Mouse (Mus musculus): ENCODE results near the gene Tanc2.

Gene Tanc2

DNA sequence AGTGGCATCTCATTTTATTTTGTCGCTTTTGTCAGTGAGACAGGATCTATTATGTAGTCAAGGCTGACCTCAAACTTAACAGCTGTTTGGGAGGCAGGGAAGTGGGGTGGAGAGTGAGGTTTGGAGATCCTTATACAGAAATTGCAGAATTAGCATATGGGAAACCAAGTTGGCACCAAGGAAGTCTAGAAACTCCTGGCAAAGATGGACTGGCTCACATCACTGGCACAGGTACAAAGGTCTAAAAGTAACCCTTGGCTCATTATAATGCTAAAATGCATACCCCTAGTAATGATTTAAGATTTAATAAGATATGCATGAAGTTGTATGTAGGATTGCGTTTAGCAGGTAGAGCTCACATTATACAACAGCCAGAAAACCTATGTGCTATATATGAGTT is 58.2 kb downstream of the Tanc2 start:
- no peak for DNase-seq (ENCODE audit: low spot score)

DNA sequence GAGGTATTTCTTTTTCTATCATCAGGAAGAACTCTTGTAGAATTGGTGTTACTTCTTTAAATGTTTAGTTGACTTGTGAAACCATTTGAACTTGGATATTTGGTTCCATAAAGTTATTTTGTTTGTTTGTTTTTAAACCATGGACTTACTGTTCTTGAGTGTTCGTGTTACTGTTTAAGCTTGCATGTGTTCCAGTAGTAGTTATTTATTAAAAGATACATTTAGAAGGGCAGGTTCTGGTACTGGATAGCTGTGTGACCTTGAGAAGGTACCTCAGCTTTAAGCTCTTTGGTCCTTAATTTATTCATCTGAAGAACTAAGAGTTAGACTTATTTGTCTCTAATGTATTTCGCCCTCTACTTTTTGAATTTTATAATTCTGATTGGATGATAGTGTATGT is 64.8 kb downstream of the Tanc2 start:
- no peak for DNase-seq (ENCODE audit: low spot score)

DNA sequence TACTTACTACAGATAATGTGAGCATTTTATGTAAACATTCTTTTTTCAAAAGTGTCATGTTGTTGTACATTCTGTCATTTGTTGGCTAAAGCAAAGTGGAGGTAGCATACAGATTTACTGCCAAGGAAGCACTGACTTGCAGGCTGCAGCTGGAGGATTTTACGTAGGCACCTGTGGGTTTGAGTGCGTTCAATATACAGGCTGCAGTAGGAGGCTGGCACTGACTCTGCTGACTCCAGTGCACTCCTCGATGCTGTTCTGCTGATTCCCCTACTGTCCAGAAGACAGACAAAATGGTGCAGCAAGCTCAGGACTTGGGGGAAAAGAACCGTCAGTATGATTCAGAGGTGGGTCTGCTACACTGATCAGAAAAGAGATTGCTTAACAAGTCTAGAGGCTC is 65.5 kb downstream of the Tanc2 start:
- no peak for DNase-seq (ENCODE audit: low spot score)

DNA sequence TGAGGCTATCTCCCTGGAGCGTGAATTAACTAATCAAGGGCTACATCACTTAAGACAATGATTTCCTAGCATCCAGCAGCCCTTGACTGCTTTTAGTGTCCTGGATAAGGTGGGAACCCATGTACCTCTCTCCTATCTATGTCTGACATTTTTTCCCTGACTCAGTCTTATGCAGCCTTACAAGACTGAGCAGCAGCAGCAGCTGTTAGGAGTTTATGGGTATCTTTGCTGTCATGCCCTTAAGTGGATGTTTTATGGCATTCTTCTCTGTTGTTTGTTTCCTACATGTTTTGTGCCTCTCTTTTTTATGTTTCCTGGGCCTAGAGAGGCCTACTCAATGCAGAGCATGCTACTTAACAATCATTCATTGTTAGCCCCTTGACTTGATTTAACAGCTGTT is 78.1 kb downstream of the Tanc2 start:
- no peak for DNase-seq (ENCODE audit: low spot score)

DNA sequence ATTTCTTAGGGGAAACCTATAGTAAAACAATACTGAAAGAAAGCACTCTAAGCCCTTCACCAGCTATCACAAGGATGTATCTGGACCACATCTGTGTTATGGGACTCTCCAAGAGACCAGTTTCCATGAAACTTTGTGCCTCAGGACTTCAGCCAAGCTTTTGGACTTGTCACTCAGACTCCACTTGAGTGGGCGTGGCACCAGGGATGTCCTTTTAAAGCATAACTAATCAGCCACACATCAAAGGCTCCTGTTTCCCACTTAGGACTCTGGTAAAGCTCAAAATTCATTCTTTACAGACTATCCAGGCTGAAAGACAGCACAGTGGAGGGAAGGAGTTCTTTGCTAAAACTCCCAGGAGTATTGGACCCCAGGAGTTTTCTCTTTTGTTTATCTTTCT is 89.2 kb downstream of the Tanc2 start:
- no peak for DNase-seq (ENCODE audit: low spot score)

DNA sequence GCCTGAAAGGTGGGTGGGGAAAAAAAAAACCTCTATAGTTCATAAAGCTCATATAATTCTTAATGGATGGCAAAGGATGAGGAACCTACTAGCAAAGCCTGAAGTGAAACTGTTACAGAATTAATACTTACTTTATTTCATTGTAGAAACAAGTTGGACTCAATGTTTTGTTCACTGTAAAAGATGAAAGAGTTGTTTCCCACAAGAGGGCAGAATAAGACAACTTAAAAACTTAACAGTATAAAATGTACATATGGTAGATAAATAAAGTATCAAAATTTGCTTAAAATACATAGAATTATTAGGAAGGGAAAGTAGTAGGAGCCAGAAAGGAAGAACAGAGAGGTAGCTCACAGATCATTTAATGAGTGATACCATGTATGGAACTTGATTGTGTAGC is 95.0 kb downstream of the Tanc2 start:
- no peak for DNase-seq (ENCODE audit: low spot score)

DNA sequence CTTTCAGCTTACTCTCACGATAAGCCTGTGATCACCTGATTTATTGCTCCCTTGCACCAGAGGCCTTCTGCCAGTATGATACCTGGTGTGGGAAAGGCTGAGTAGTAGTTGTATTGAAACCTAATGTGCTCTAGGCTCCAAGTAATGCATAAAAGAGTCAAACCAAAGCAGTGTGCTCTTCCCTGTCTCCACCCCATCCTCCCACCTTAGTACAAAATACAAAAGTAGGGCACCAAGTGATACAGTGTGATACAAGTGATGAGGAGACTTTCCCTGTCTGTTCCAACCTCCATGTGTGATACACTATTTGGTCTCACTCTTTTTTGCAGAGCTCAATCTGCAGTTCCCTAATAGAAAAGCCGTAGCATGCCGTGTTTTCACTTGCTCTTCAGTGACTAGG is 110.7 kb downstream of the Tanc2 start:
- no peak for DNase-seq (ENCODE audit: low spot score)

DNA sequence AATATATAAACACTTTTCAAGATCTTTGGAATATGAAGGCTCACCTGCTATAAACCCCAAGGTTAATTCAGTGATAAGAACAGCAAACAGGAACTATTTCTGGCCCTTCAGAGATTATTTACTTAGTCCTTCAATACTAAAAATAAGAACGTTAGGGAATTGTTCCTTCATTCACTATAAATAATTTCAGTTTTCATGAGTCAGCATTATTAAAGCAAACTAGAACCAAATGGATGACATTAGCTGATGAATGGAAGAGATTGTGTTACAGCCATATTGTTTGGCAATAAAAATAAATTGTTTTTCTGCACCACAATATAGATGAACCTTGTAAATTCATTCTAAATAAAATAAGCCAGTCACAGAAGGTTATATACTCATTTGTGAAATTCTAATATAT is 129.9 kb downstream of the Tanc2 start:
- DNase-seq (ENCODE audit: low spot score), result no peak

DNA sequence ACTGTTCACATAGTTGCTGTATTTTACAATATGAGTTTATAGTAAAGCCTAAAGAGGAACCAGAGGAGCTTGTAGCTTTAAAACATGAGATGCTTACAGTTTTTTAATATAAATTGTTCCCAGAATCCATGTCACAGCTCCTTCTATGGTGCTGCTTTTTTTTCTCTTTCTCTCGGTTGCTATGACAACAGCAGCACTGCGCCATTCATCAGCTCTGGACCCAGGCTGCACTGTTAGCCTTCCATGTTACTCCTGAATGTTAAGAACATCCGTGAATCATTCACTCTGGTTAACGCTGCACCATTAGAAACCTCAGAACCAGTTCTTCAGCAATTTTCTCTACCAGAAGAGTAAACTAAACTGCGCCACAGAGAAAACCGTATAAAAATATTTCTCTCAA is 141.8 kb downstream of the Tanc2 start:
- DNase-seq (ENCODE audit: low spot score), result no peak

DNA sequence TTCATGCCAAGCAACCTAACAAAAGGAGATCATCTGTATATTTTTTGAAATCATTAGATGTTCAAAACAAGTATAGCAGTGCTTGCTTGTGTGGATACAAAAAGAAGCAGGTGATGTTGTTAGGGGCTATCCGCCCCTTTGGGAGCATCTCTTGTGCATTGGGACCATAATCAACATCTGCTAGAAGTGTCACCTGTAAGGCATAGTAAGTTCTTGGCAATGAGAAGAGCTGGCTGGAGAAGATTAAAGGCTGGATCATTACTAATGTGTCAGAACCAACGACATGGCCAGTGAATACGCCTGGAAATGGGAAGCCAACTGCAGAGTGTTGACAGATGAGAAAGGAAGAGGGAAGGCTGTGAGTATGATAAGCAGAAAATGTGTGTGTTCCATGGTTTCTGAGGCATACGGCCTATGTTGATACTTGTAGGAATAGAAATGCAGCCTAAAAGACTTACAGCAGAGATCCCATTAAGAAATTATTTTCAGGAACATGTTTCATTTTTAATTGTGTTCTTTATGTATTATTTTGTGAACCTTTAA is 142.3 kb downstream of the Tanc2 start:
- no peak for DNase-seq (ENCODE audit: low spot score)

DNA sequence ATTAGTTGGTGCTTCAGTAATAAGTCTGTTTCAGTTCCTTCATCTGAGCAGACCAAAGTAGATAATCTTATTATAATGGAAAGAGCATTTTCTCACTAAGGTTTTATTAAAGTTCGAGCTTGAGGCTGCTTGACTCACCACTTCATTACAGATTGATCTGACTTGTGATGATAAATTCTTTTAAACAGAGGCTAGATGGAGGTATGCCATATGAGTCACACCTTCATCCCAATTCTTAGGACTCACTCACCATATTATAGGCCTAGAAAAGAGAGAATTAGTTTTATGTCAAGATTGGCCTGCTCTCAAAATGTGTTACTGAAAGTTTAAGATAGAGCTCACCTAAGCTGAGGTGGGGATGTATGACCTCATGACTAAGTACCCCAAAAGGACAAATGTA is 153.4 kb downstream of the Tanc2 start:
- no peak for DNase-seq (ENCODE audit: low spot score)

DNA sequence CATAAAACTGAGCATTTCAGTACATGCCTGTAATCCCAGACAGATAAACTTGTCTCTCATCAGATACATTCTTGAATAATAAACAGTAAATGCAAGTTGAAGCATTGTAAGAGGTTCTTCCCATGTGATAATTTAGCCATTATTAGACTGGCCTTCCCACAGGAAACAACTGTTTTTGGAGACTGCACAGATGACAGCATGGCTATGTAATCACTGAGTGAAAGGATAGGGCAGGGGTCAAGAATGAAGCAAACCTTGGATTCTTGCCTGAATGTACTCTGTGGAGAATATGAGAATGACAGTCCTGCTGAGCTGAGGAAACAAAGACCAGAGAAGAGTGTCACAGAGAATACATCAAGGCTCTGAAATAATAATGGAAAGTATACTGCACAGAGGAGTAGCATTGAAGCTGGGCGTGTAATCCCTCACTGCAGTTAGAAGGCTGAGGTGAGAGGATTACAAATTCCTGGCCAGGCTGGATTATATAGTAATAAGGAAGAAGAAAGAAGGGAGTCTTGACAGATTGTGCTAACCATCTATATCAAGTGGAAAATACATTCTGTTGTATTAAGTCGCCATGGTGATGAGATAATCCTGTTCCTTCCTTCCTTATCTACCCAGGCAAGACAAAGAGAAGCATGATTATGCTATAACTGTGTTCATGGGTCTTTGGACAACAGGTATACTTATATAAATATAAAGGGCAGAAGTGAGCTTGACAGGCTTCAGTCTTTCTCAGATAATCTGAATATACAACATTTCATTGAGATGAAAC is 159.7 kb downstream of the Tanc2 start:
- no peak for DNase-seq (ENCODE audit: low spot score)

DNA sequence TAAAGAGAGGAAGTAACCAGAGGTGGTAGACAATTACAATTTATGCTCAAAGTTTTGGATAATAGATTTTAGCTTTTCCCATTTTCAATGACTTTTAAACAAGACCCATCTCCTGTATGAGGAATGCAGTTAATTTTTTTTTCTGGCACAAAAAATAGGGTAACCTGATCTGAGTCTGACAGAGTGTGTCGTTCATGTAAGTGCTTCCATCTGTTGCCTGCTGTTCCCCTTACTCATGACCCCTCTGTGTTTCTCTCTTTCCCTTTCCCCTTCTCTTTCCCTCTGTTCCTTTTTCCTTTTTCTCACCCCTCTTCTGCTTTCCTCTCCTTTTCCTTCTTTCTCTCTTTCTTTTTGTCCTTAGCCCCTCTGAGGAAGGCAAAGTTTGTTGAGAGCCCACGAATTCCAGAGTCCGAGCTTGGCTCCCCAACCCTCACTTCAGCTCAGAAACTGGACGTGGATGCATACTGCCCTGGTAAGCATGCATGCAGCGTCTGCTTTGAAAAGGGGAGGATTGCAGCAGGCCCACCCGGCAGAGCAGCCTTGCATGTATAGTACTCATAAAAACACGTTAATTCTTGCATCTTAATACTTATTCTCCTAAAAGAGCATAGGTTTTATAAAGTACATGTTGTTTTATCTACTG is 168.9 kb downstream of the Tanc2 start:
- no peak for DNase-seq (ENCODE audit: low spot score)

DNA sequence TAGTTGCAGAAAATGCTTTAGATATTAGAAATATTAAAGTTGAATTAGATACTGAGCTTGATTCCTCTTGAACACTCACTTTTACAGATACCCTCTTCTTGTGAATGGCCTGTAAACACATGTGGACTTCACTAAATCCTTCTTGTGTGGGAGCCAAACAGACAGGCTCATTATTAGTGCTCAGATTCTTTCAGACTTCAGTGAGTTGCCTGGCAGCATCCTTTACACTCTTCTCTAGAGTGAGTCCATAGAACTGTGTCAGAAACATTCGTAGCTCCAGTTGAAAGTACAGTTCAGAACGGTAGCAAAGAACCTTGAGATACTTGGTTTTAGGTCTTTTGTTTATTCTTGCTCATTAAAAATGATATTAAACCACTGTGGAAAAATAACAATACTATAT is 169.6 kb downstream of the Tanc2 start:
- no peak for DNase-seq (ENCODE audit: low spot score)

DNA sequence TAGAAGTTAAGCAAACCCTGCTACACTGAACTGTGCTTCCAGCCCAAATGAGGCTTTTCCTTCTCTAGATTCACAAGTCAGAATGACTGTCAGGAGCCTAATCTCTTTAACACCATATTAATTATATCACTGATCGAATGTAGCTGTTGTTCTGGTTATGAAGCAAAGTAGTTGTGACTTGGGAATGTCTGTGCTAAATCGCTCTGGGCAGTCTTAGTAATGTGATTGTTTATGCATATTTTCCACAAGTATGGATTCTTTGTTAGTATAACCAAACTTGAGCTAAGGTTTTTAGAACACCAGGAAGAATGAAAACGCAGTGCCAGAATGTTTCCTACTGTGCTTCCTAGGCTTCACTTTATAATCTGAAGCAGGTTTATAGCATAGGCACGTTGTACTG is 170.6 kb downstream of the Tanc2 start:
- no peak for DNase-seq (ENCODE audit: low spot score)

DNA sequence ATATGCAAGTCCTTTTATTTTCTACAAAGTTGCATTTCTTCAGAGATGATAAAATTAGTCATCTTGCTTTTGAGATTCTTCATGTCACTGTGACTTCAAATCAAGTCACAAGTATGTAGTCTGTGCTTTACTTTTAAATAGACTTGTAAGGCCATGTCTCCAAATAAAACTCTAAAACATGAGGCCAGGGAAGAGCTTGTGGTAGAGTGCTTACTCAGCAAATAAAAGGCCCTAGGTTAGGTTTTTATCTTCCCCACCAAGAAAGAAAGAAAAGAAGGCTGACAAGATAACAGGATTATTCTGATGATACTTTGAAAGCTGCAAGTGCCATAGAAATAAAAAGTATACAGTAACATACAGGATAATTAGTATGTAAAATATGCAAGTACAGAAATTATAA is 188.0 kb downstream of the Tanc2 start:
- DNase-seq (ENCODE audit: low spot score), result no peak

DNA sequence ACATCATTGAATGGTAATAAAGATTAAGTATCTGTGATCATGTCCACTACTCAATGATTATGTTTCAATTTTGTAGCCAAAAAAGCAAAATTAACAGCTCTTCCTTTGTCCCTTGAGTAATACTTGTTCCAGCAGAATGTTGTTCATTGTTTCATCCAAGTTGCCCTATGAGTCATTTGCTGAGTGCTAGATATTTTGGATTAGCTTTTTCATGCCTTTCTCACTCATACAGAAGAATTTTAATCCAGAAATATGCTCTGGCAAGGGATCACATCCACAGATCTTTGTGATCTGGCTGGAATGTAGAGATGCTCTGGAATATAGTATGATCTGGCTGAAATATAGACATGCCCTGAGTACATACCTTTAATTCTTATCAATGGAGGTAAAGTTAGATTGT is 202.7 kb downstream of the Tanc2 start:
- no peak for DNase-seq (ENCODE audit: low spot score)

DNA sequence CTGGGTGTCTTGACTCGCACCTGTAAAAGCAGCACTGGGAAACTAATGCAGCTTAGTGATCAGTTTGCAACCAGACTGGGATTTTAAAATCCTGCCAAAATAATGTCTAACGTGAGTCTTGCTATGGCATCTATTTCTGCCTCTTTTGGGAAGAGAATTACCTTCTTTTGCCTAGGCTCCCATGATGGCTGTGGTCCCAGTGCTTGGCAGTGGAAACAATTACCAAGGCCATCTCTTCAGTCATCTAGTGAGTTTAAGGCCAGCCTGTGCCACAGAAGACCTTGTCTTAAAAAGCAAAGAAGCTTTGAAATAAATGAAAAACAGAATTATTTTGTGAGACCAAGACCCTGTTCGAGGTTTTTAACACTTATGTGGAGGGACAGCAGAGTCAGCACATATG is 213.9 kb downstream of the Tanc2 start:
- DNase-seq (ENCODE audit: low spot score), result no peak

DNA sequence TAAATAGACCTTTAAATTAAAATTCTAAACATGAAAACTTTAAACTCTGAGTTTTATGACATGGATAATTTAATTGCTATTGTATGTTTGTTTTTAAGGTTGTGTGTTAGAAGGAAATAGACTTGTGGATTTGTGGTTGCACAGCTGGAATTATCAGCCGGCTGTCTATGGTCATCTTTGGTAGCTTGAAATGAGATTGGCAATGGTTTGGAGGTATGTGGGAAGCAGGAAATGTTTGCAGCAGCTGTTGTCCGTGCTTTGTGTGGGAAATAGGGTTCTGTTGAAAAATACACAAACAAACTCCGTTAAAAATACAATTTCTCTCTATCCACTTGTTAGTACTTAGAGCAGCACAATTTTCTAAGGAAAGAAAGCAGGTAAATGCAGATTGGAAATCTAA is 215.0 kb downstream of the Tanc2 start:
- DNase-seq (ENCODE audit: low spot score), result no peak

DNA sequence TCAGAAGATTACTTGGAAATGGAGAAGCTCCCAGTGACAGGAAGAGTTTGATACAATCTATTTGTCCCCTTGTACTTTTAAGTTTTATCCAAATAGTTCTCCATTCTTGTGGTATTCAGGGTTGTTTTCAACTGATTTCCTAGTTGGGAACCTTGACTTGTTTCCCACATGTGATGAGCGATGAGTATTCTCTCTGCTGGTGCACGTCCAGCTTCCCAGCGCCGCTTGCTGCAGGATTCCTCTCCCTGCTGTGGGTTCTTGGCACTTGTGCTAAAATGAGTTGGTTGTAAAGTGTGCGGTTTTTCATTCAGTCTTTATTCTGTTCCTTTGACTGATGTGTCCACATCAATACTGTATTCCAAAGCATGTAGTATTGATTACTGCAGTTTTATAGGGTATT is 217.3 kb downstream of the Tanc2 start:
- DNase-seq (ENCODE audit: low spot score), result no peak

DNA sequence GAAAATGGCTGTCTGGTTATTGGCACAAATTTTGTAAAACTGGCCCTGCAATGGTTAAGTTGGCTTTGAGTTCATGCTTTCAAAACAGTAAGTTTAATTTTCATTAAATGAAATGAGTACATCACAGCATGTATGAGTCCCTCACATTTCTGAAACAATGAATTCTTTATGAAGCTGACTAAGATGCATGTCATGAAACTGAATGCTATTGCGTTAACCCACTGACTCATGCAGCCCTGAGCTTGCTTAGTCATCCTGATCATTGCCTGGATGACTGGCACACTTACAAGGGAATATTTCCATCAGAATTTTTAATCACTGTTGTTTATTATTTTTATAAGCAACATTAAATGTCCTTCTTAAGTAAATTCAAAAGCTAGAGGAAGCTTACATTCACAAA is 233.5 kb downstream of the Tanc2 start:
- DNase-seq (ENCODE audit: low spot score), result no peak

DNA sequence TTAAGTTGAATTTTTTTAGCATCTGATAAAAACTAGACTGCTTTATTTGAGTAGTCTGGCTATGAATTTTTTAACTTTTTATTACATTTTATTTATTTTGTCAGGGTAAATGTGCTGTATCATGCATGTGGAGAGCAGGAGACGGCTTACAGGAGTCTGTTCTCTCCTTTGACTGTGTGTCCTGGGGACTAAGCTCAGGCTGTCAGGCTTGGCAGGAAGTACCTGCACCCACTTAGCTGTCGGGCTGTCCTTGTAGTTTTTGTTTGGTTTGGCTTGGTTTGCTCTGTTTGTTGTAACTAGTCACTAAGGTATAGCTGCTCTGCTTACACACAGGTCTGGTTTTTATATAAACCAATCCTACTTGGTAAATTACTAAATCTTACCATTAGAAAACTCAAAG is 234.0 kb downstream of the Tanc2 start:
- DNase-seq (ENCODE audit: low spot score), result no peak

DNA sequence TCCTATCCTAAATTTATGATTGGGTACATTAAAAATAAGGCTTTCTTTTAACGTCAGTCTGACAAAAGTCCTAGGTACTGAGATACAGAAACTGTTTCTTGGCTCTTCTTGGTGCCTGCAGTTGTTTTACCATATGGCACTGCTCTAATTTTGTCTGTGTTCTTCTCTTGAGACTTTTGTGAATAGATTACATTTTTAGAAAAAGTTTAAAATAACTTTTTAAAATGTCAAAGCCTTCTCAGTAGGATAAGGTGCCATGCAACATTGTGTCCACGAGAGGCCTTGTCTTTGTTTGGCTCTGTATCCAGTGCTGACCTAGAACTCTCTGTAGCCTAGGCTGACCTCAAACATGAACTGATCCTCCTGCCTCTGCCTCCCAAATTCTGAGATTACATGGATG is 238.4 kb downstream of the Tanc2 start:
- no peak for DNase-seq (ENCODE audit: low spot score)

DNA sequence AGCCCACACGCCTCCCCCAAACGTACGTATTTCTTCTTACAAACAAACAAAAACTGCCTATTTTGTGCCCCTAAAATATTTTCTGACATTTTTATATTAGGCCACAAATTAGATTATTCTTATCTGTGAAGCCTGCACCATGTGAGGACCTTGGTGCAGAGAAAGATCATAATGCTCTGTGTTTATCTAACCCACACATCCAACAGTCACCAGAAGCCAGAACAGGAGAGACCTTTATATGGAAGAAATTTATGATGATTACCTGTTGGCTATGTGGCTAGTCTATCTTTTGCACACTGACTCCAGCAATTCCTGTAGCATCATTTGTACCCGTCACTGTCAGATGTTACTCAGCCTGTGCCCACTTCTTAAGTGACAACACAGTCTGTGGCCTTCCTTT is 245.4 kb downstream of the Tanc2 start:
- DNase-seq (ENCODE audit: low spot score), result no peak

All from urinary bladder, postnatal 10 days (tissue).